Mouse (Mus musculus): ENCODE measurements at regions not wholly inside any gene's neighbourhood (a gene's known extent, or its start where the extent isn't known, plus 50 kb on each side); places are given as distances from the start of the nearest gene placed in this dataset.

GRCm38 (mm10) chr8:125327551-125328262 is 241.9 kb downstream of the Sipa1l2 start:
- TF ChIP-seq CTCF (IDR thresholded peaks at IDR 0.05; ENCODE audit: control insufficient read depth, insufficient read depth, low read length) (no peak), POLR2A (IDR thresholded peaks at IDR 0.05; ENCODE audit: borderline replicate concordance, control insufficient read depth, low read depth, low read length) (no peak)
